Mouse (Mus musculus): ENCODE measurements around the gene Cep126.

GRCm38 (mm10) chr9:8100962-8101361 is 33.1 kb downstream of the Cep126 start:
- TF ChIP-seq CTCF (IDR thresholded peaks at IDR 0.05): no peak
- no peak for TF ChIP-seq EP300 (IDR thresholded peaks at IDR 0.05)
